Mouse (Mus musculus): Measurements from ENCODE around the gene Slc36a4. TPM values are rescaled to one million over a fixed set of nuclear protein-coding genes. Genes with fewer than 3 reads are reported as not detected.

Gene Slc36a4
- total and polyA plus RNA-seq, 3 experiments = 5.0 to 31.2 (median 30.6) TPM

Other genes starting within 250 kb of the Slc36a4 start
- gene Smco4, start 216.3 kb upstream of the Slc36a4 start, total RNA-seq (2021) = 10 to 100 TPM; 19.5 to 36.4 TPM
- 6.8 and 8.8 TPM in 2 replicates for gene Smco4, start 216.3 kb upstream of the Slc36a4 start, polyA plus RNA-seq (2012; rRNA removed)
- under 1 TPM; 0.09 to 0.24 TPM for gene Deup1, start 81.8 kb upstream of the Slc36a4 start, total RNA-seq (2021)
- 0.10 TPM in 1 of 2 replicates, not detected in the other for gene Deup1, start 81.8 kb upstream of the Slc36a4 start, polyA plus RNA-seq (2012; rRNA removed)
- not detected for gene Mtnr1b, start 164.8 kb downstream of the Slc36a4 start, total RNA-seq (2021)
- not detected in 2 replicates for gene Mtnr1b, start 164.8 kb downstream of the Slc36a4 start, polyA plus RNA-seq (2012; rRNA removed)

Data from adrenal gland, adult 2 months (tissue).